Mouse (Mus musculus) ovary, postnatal 10 days (tissue): ENCODE data around the gene Top3a.
A peak's percentile ranks its signal among the peaks of the same experiment; 100 is the strongest.
"Not testable (repeated sequence)": the region's sequence is repeated elsewhere in the genome, so short reads cannot be mapped to it uniquely, and the experiment has no call there.

Experiments
- DNase-seq: peaks from one replicate; pipeline ENCODE4 v3.0.0; 2022; ENCODE audit warnings: low spot score

Top3a gene

GRCm38 (mm10) chr11:60776829-60777740, at the start of gene Top3a, which contains the start of gene Smcr8:
Top3a (minus strand) TSS chr11:60777365.
Smcr8 (plus strand) TSS chr11:60777524.
- peak; percentile 63 for DNase-seq

GRCm38 (mm10) chr11:60826700-60827099, 49.5 kb upstream of the Top3a start:
- DNase-seq = no peak

- DNase-seq = no peak
Measured at GRCm38 (mm10) chr11:60825191-60825590, 48.0 kb upstream of the Top3a start.

- DNase-seq = no peak
Measured at GRCm38 (mm10) chr11:60823771-60824170, 46.6 kb upstream of the Top3a start.

GRCm38 (mm10) chr11:60816398-60816797, 39.2 kb upstream of the Top3a start:
- no peak for DNase-seq

- DNase-seq = not testable (repeated sequence)
Measured at GRCm38 (mm10) chr11:60811618-60812017, 34.5 kb upstream of the Top3a start, which contains the start of gene Shmt1. Shmt1 (minus strand) TSS chr11:60811718.

- DNase-seq = peak; percentile 80
Measured at GRCm38 (mm10) chr11:60811054-60811460, 33.9 kb upstream of the Top3a start.

GRCm38 (mm10) chr11:60810046-60810965, 33.1 kb upstream of the Top3a start:
- no peak for DNase-seq

- no peak for DNase-seq
Measured at GRCm38 (mm10) chr11:60809546-60809945, 32.4 kb upstream of the Top3a start.

GRCm38 (mm10) chr11:60808286-60809070, 31.3 kb upstream of the Top3a start:
- peak; percentile 13 for DNase-seq

- DNase-seq = no peak
Measured at GRCm38 (mm10) chr11:60800892-60801291, 23.7 kb upstream of the Top3a start.

GRCm38 (mm10) chr11:60799977-60800376, 22.8 kb upstream of the Top3a start:
- DNase-seq = no peak

GRCm38 (mm10) chr11:60796342-60796741, 19.2 kb upstream of the Top3a start:
- DNase-seq = no peak

GRCm38 (mm10) chr11:60790472-60790871, 13.3 kb upstream of the Top3a start:
- DNase-seq = no peak

GRCm38 (mm10) chr11:60787595-60787994, 10.4 kb upstream of the Top3a start:
- DNase-seq = no peak

GRCm38 (mm10) chr11:60784179-60784922, 7.2 kb upstream of the Top3a start:
- no peak for DNase-seq

- DNase-seq = no peak
Measured at GRCm38 (mm10) chr11:60779673-60780189, 2.6 kb upstream of the Top3a start.

- DNase-seq = no peak
Measured at GRCm38 (mm10) chr11:60777801-60778370, 721 bp upstream of the Top3a start.

- DNase-seq = no peak
Measured at GRCm38 (mm10) chr11:60776107-60776828, 897 bp downstream of the Top3a start.

- no peak for DNase-seq
Measured at GRCm38 (mm10) chr11:60775578-60775977, 1.6 kb downstream of the Top3a start.
